Mouse (Mus musculus) liver, postnatal 0 days (tissue): ENCODE data around the gene Astn2. TPM values are rescaled to one million over a fixed set of nuclear protein-coding genes. Genes with fewer than 3 reads are reported as not detected.
A peak's percentile ranks its signal among the peaks of the same experiment; 100 is the strongest.

ENCODE experiments used
- ATAC-seq: fragments of 200-750 bp; cut with Nextera tagmentation; 2 replicates; pipeline ENCODE4 v1.8.0; 2017; ENCODE audit warnings: mild to moderate bottlenecking, moderate library complexity
- DNase-seq: peaks from one replicate; pipeline ENCODE4 v3.0.0-alpha.2; 2016
- H3K27ac ChIP-seq: fragments of 300-500 bp; sonication (generic); 2 replicates; pipeline ENCODE4 v1.5.1; 2014; ENCODE audit warnings: antibody characterized with exemption, moderate library complexity, mild to moderate bottlenecking, low read depth
- H3K27me3 ChIP-seq: fragments of 300-500 bp; sonication (generic); 2 replicates; pipeline ENCODE4 v1.6.1; 2014; ENCODE audit warnings: low read length, control low read depth, mixed read lengths; ENCODE audit not compliant: insufficient read depth
- H3K36me3 ChIP-seq: fragments of 300-500 bp; sonication (generic); replicated peaks from 2 replicates; pipeline ENCODE4 v1.6.1; 2014; ENCODE audit warnings: mild to moderate bottlenecking, control low read depth, low read length, moderate library complexity, mixed read lengths; ENCODE audit not compliant: insufficient read depth
- H3K4me1 ChIP-seq: fragments of 300-500 bp; sonication (generic); 2 replicates; pipeline ENCODE4 v1.6.1; 2014; ENCODE audit warnings: antibody characterized with exemption, mild to moderate bottlenecking, control low read depth; ENCODE audit not compliant: insufficient read depth
- H3K4me2 ChIP-seq: fragments of 300-500 bp; sonication (generic); 2 replicates; pipeline ENCODE4 v1.6.1; 2014; ENCODE audit warnings: low read depth, mild to moderate bottlenecking, low read length, moderate library complexity, mixed read lengths
- H3K4me3 ChIP-seq: fragments of 300-500 bp; sonication (generic); 2 replicates; pipeline ENCODE4 v1.5.1; 2014; ENCODE audit warnings: low read depth, low read length
- H3K9ac ChIP-seq: fragments of 300-500 bp; sonication (generic); replicated peaks from 2 replicates; pipeline ENCODE4 v1.6.1; 2014; ENCODE audit warnings: mild to moderate bottlenecking, moderate library complexity
- H3K9me3 ChIP-seq: fragments of 300-500 bp; sonication (generic); 2 replicates; pipeline ENCODE4 v1.6.1; 2016; ENCODE audit warnings: mild to moderate bottlenecking, control low read depth, low read length, mixed read lengths
- CTCF ChIP-seq: sonication (generic); IDR thresholded peaks from 2 replicates; pipeline ENCODE4 v1.5.1; 2016; ENCODE audit warnings: antibody characterized with exemption, low read depth
- EP300 ChIP-seq: IDR thresholded peaks from 2 replicates; pipeline ENCODE4 v1.6.1; 2016; ENCODE audit warnings: antibody characterized with exemption, low read depth, mild to moderate bottlenecking
- WGBS: fragments of 180-500 bp; shearing (Covaris S2); extraction: QIAGEN DNeasy Blood & Tissue Kit; methylation state at CpG from one replicate; pipeline ENCODE4 v1.1.7; 2014; ENCODE audit not compliant: insufficient replicate concordance; 5-methylcytosine and 5-hydroxymethylcytosine counted together
- polyA plus RNA-seq: library from polyadenylated mRNA; unstranded; fragments of >200 nt; fragmentation: Nextera tagmentation; extraction: Ambion mirVana; gene quantifications from 2 replicates; pipeline ENCODE4 v1.2.1, GENCODE M21; 2015

Astn2 gene
- polyA plus RNA-seq, 1 experiment from 2014 or later: 0.02 TPM

DNA sequence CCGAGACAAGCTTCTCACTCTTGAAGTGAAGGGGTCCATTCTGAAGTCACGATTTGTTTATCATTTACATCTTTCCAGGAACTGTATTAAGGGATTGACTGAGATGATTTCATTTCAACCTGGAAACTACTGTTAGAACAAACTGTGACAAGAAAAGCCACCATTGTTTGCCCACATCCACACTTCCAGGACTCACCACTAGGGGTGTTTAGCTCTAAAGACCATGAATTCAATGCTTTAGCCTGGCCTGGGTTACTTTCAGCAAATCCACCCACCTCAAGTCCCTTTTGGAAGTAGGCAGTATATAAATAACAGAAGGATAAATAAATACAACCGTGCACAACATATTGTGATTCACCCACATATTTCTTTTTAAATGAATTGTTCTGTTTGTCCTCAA, 370.6 kb downstream of the Astn2 start:
- 63% methylated on average over 3 of the region's 3 CpGs for WGBS
- no peak overlapping the region for H3K4me3 ChIP-seq
- H3K9ac ChIP-seq: no peak overlapping the region
- ATAC-seq (no peak), DNase-seq (no peak)
- H3K27me3 ChIP-seq: no peaks in the 10 kb centered on the region
- H3K4me2 ChIP-seq: no peak overlapping the region
- no peaks in the 10 kb centered on the region for H3K4me1 ChIP-seq
- no peaks in the 10 kb centered on the region for H3K36me3 ChIP-seq
- peak; percentile 26 for TF ChIP-seq CTCF
- no peak for TF ChIP-seq EP300
- no peaks in the 10 kb centered on the region for H3K9me3 ChIP-seq
- H3K27ac ChIP-seq: no peak overlapping the region

DNA sequence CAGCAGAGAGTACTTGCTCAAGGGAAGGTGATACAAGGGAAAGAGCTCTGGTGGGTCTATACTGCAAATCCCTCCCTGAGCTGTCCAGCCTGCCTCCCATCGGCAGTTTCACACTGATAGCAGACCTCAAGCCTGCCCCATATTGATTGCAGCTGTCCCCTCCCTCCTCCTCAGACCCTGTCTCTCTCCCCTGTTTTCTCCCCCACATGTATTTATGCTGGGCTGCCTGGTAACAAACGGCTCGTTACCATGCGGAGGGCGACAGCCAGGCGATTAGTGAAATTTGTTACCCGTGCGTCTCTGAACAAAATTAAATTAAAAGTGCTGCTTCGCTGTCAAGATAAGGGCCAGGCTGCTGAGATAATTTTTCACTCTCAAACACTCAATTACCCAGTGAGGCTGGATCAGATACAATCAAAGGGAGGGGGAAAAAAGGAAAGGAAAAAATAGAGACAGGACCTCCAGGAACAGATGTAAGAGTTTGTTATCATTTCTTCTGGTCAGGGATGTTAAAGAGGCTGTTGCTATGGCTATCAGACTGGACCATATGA, 373.0 kb downstream of the Astn2 start:
- no peak for TF ChIP-seq CTCF
- no peak overlapping the region for H3K27ac ChIP-seq
- DNase-seq (no peak), ATAC-seq (no peak)
- whole genome bisulfite sequencing: 84% methylated on average over 9 of the region's 9 CpGs
- H3K4me3 ChIP-seq: no peak overlapping the region
- H3K9me3 ChIP-seq: no peaks in the 10 kb centered on the region
- no peaks in the 10 kb centered on the region for H3K27me3 ChIP-seq
- H3K36me3 ChIP-seq: no peaks in the 10 kb centered on the region
- no peaks in the 10 kb centered on the region for H3K4me1 ChIP-seq
- H3K9ac ChIP-seq: no peak overlapping the region
- H3K4me2 ChIP-seq: no peak overlapping the region

GRCm38 (mm10) chr4:66029901-66030300, 374.5 kb downstream of the Astn2 start:
- Histone ChIP-seq H3K9ac (no peak overlapping the region), H3K4me3 (no peak overlapping the region), H3K36me3 (no peaks in the 10 kb centered on the region), H3K4me2 (no peak overlapping the region), H3K4me1 (no peaks in the 10 kb centered on the region), H3K27me3 (no peaks in the 10 kb centered on the region), H3K9me3 (no peaks in the 10 kb centered on the region), H3K27ac (no peak overlapping the region)
- no peak for ATAC-seq
- TF ChIP-seq CTCF: no peak
- DNase-seq: no peak
- 63% methylated on average over 4 of the region's 4 CpGs for WGBS

DNA sequence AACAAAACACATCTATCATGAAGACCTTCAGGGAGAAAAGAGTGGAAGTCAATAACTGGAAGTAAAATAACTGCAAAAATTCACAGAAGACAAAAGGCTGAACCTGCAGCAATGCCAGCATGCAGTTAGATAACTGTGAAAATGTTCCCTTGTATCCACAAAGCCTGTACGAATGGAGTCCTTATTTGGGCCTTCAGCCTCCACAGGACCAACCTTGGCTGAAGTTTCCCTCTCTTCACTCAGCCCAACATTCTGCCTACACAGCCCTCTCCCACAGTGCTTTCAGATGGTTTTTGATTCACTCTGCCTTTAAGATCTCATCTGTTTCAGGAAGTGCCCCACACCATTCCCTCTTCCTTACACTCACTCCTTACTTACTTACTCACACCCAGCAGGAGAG, 376.5 kb downstream of the Astn2 start:
- no peak overlapping the region for H3K27ac ChIP-seq
- H3K4me2 ChIP-seq: no peak overlapping the region
- 67% methylated on average over 1 of the region's 1 CpGs for WGBS
- ATAC-seq: no peak
- H3K36me3 ChIP-seq: no peaks in the 10 kb centered on the region
- no peaks in the 10 kb centered on the region for H3K9me3 ChIP-seq
- DNase-seq: no peak
- TF ChIP-seq CTCF: no peak
- no peak for TF ChIP-seq EP300
- no peak overlapping the region for H3K4me3 ChIP-seq
- H3K4me1 ChIP-seq: no peaks in the 10 kb centered on the region
- no peaks in the 10 kb centered on the region for H3K27me3 ChIP-seq
- no peak overlapping the region for H3K9ac ChIP-seq

DNA sequence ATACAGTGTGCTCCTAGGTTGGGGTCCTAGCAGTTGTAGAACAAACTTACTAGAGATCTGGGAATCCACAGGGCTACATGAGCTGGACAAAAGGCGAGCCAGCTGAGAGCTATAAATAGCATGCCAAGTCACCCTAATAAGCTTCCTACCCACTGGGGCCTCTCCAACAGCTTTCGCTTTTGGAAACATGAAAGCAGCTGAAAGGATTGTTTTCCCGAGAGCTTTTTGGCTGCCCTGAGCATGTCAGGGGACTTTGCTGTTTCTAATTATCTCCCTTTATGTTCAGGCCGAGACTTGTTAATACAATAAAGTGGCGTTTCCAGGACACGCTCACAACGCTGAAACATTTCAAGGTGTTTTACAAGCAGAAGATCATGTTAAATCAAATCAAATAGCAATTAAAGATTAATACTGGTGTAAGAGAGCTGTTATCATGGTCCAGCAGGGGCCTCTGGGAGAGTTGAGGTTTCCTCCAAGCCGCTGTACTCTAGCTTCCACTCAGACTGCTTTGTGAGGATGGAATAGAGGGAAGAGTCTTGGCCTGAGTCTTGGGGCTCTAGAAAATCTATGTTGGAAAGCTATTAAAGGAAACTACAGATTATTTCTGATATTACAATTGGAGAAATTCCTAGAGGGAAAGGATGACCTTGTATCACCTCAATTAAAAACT, 378.9 kb downstream of the Astn2 start:
- WGBS: 67% methylated on average over 8 of the region's 8 CpGs
- TF ChIP-seq CTCF (no peak), EP300 (no peak)
- H3K4me2 ChIP-seq: no peak overlapping the region
- no peaks in the 10 kb centered on the region for H3K4me1 ChIP-seq
- no peaks in the 10 kb centered on the region for H3K9me3 ChIP-seq
- ATAC-seq (no peak), DNase-seq (no peak)
- H3K9ac ChIP-seq: no peak overlapping the region
- H3K36me3 ChIP-seq: no peaks in the 10 kb centered on the region
- no peak overlapping the region for H3K27ac ChIP-seq
- H3K27me3 ChIP-seq: no peaks in the 10 kb centered on the region
- no peak overlapping the region for H3K4me3 ChIP-seq

DNA sequence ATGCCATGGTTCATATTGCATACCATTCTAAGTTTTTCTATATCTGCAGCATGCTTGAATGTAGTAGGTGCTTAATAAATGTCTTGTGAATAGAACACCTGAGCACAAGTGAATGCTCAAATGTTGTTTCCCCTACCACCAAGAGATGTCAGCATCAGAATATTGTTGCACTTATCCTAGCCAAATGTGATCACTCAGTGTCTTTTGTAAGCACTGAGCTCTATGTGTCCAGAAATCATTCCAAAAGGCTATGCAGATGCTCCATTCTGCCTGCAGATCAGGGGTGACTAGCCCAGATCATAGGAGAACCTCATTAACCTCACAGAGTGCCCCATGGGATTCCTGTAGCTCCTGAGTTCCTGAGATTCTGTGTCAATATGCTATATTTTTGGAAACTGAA, 401.5 kb downstream of the Astn2 start:
- no peak for ATAC-seq
- no peak for DNase-seq
- no peak overlapping the region for H3K27ac ChIP-seq
- H3K4me2 ChIP-seq: no peak overlapping the region
- TF ChIP-seq EP300 (no peak), CTCF (no peak)
- H3K9ac ChIP-seq: no peak overlapping the region
- no peaks in the 10 kb centered on the region for H3K36me3 ChIP-seq
- H3K4me1 ChIP-seq: no peaks in the 10 kb centered on the region
- no peaks in the 10 kb centered on the region for H3K27me3 ChIP-seq
- H3K4me3 ChIP-seq: no peak overlapping the region
- H3K9me3 ChIP-seq: no peaks in the 10 kb centered on the region

GRCm38 (mm10) chr4:65983643-65984042, 420.8 kb downstream of the Astn2 start:
- Histone ChIP-seq H3K27ac (no peak overlapping the region), H3K36me3 (no peaks in the 10 kb centered on the region), H3K27me3 (no peaks in the 10 kb centered on the region), H3K4me3 (no peak overlapping the region), H3K4me1 (no peaks in the 10 kb centered on the region), H3K4me2 (no peak overlapping the region), H3K9me3 (no peaks in the 10 kb centered on the region), H3K9ac (no peak overlapping the region)
- TF ChIP-seq EP300: no peak
- no peak for TF ChIP-seq CTCF
- 82% methylated on average over 2 of the region's 2 CpGs for WGBS
- ATAC-seq (no peak), DNase-seq (no peak)
